Mouse (Mus musculus) limb, embryonic 10.5 days (tissue): ENCODE measurements around the gene Hoxa10. TPM values are rescaled to one million over a fixed set of nuclear protein-coding genes. Genes with fewer than 3 reads are reported as not detected.

Source experiments
- DNase-seq: peaks from one replicate; pipeline ENCODE4 v3.0.0-alpha.2; 2017; ENCODE audit warnings: low spot score
- H3K27ac ChIP-seq: fragments of 300-500 bp; sonication (generic); 2 replicates; pipeline ENCODE4 v1.5.1; 2016; ENCODE audit warnings: mild to moderate bottlenecking
- H3K27me3 ChIP-seq: fragments of 300-500 bp; sonication (generic); 2 replicates; pipeline ENCODE4 v1.6.1; 2016; ENCODE audit warnings: low read depth, mild to moderate bottlenecking; ENCODE audit not compliant: poor library complexity, severe bottlenecking
- H3K36me3 ChIP-seq: fragments of 300-500 bp; sonication (generic); 2 replicates; pipeline ENCODE4 v1.6.1; 2016; ENCODE audit warnings: mild to moderate bottlenecking, moderate library complexity
- H3K4me1 ChIP-seq: fragments of 300-500 bp; sonication (generic); 2 replicates; pipeline ENCODE4 v1.6.1; 2016
- H3K4me3 ChIP-seq: fragments of 300-500 bp; sonication (generic); 2 replicates; pipeline ENCODE4 v1.5.1; 2016; ENCODE audit warnings: mild to moderate bottlenecking, moderate library complexity
- H3K9me3 ChIP-seq: fragments of 300-500 bp; sonication (generic); replicated peaks from 2 replicates; pipeline ENCODE4 v1.6.1; 2016; ENCODE audit warnings: mild to moderate bottlenecking
- WGBS: fragments of 180-500 bp; shearing (Covaris S2); methylation state at CpG from one replicate; pipeline ENCODE4 v1.1.7; 2016; 5-methylcytosine and 5-hydroxymethylcytosine counted together
- polyA plus RNA-seq: library from polyadenylated mRNA; unstranded; fragments of >200 nt; fragmentation: Nextera tagmentation; extraction: Ambion mirVana; gene quantifications from 2 replicates; pipeline ENCODE4 v1.2.1, GENCODE M21; 2016

Gene Hoxa10
- 175 and 195 TPM in 2 replicates for polyA plus RNA-seq

- WGBS, result under 1% methylated on average over 35 of the region's 35 CpGs
- Histone ChIP-seq H3K27ac (peak within 1 kb of the TSS; percentile 99), H3K36me3 (peaks cover 40% of the 10 kb centered on the region), H3K4me3 (peak within 1 kb of the TSS; percentile 90), H3K27me3 (peaks cover 73% of the 10 kb centered on the region), H3K4me1 (peaks cover 52% of the 10 kb centered on the region), H3K9me3 (no peaks in the 10 kb centered on the region)
- peak; percentile 96 for DNase-seq
Measured at GRCm38 (mm10) chr6:52240389-52241000, at the start of gene Hoxa10. TSS of gene Hoxa10 (minus strand) at chr6:52240854.

GRCm38 (mm10) chr6:52290186-52290585 is 49.5 kb upstream of the Hoxa10 start:
- Histone ChIP-seq H3K27me3 (peaks cover 81% of the 10 kb centered on the region), H3K27ac (no peak overlapping the region), H3K4me3 (no peak overlapping the region), H3K4me1 (peaks cover 21% of the 10 kb centered on the region), H3K36me3 (no peaks in the 10 kb centered on the region), H3K9me3 (no peaks in the 10 kb centered on the region)
- 21% methylated on average over 12 of the region's 12 CpGs for WGBS
- DNase-seq, result no peak

GRCm38 (mm10) chr6:52283896-52284295 is 43.2 kb upstream of the Hoxa10 start:
- Histone ChIP-seq H3K27me3 (peaks cover 71% of the 10 kb centered on the region), H3K4me3 (no peak overlapping the region), H3K27ac (no peak overlapping the region), H3K36me3 (no peaks in the 10 kb centered on the region), H3K9me3 (no peaks in the 10 kb centered on the region), H3K4me1 (peaks cover 8% of the 10 kb centered on the region)
- 89% methylated on average over 5 of the region's 5 CpGs for WGBS
- DNase-seq, result no peak

- H3K27ac ChIP-seq, result 0 out of 2 replicates have a peak overlapping the region, but pooled peaks have one; percentile 5
- H3K4me3 ChIP-seq, result no peak overlapping the region
- peak; percentile 57 for DNase-seq
- H3K36me3 ChIP-seq, result no peaks in the 10 kb centered on the region
- WGBS, result 50% methylated on average over 12 of the region's 12 CpGs
- peaks cover 16% of the 10 kb centered on the region for H3K4me1 ChIP-seq
- H3K9me3 ChIP-seq, result no peaks in the 10 kb centered on the region
- H3K27me3 ChIP-seq, result peaks cover 76% of the 10 kb centered on the region
Measured at GRCm38 (mm10) chr6:52281084-52281483, 40.4 kb upstream of the Hoxa10 start.

- Histone ChIP-seq H3K4me3 (no peak overlapping the region), H3K36me3 (no peaks in the 10 kb centered on the region), H3K27me3 (peaks cover 84% of the 10 kb centered on the region), H3K27ac (peak overlapping the region; percentile 39; the same call in 1 of the 2 replicates), H3K9me3 (no peaks in the 10 kb centered on the region), H3K4me1 (peaks cover 52% of the 10 kb centered on the region)
- WGBS, result 7% methylated on average over 5 of the region's 5 CpGs
- DNase-seq, result peak; percentile 42
Measured at GRCm38 (mm10) chr6:52276920-52277319, 36.3 kb upstream of the Hoxa10 start.

- WGBS, result 2% methylated on average over 6 of the region's 6 CpGs
- Histone ChIP-seq H3K9me3 (no peaks in the 10 kb centered on the region), H3K36me3 (no peaks in the 10 kb centered on the region), H3K27me3 (peaks cover 86% of the 10 kb centered on the region), H3K4me1 (peaks cover 51% of the 10 kb centered on the region), H3K4me3 (no peak overlapping the region), H3K27ac (0 out of 2 replicates have a peak overlapping the region, but pooled peaks have one; percentile 39)
- DNase-seq, result peak; percentile 38
Measured at GRCm38 (mm10) chr6:52276382-52276781, 35.7 kb upstream of the Hoxa10 start.

GRCm38 (mm10) chr6:52275563-52276280 is 35.1 kb upstream of the Hoxa10 start:
- Histone ChIP-seq H3K27me3 (peaks cover 88% of the 10 kb centered on the region), H3K36me3 (no peaks in the 10 kb centered on the region), H3K4me1 (peaks cover 47% of the 10 kb centered on the region), H3K4me3 (no peak overlapping the region), H3K9me3 (no peaks in the 10 kb centered on the region), H3K27ac (peak overlapping the region; percentile 17; the same call in 1 of the 2 replicates)
- WGBS, result 12% methylated on average over 8 of the region's 8 CpGs
- DNase-seq, result peak; percentile 35

GRCm38 (mm10) chr6:52274576-52274975 is 33.9 kb upstream of the Hoxa10 start:
- Histone ChIP-seq H3K4me3 (no peak overlapping the region), H3K27me3 (peaks cover 88% of the 10 kb centered on the region), H3K9me3 (no peaks in the 10 kb centered on the region), H3K27ac (peak overlapping the region; percentile 72; the same call in 1 of the 2 replicates), H3K36me3 (no peaks in the 10 kb centered on the region), H3K4me1 (peaks cover 57% of the 10 kb centered on the region)
- WGBS, result 5% methylated on average over 11 of the region's 11 CpGs
- peak; percentile 47 for DNase-seq

GRCm38 (mm10) chr6:52273656-52274280 is 33.1 kb upstream of the Hoxa10 start:
- Histone ChIP-seq H3K4me1 (peaks cover 60% of the 10 kb centered on the region), H3K9me3 (no peaks in the 10 kb centered on the region), H3K27ac (peak overlapping the region; percentile 72), H3K27me3 (peaks cover 94% of the 10 kb centered on the region), H3K36me3 (no peaks in the 10 kb centered on the region), H3K4me3 (peak overlapping the region; percentile 25)
- DNase-seq, result peak; percentile 63
- 4% methylated on average over 22 of the region's 22 CpGs for WGBS

- WGBS, result 5% methylated on average over 22 of the region's 22 CpGs
- Histone ChIP-seq H3K27ac (peak overlapping the region; percentile 72), H3K9me3 (no peaks in the 10 kb centered on the region), H3K4me3 (peak overlapping the region; percentile 25; the same call in 1 of the 2 replicates), H3K36me3 (no peaks in the 10 kb centered on the region), H3K27me3 (peaks cover 99% of the 10 kb centered on the region), H3K4me1 (peaks cover 68% of the 10 kb centered on the region)
- DNase-seq, result peak; percentile 46
Measured at GRCm38 (mm10) chr6:52272766-52273655, 32.4 kb upstream of the Hoxa10 start.

GRCm38 (mm10) chr6:52270494-52271480 is 30.1 kb upstream of the Hoxa10 start:
- Histone ChIP-seq H3K36me3 (no peaks in the 10 kb centered on the region), H3K9me3 (no peaks in the 10 kb centered on the region), H3K4me3 (no peak overlapping the region), H3K4me1 (peaks cover 58% of the 10 kb centered on the region), H3K27me3 (peaks cover 99% of the 10 kb centered on the region), H3K27ac (peak overlapping the region; percentile 1; the same call in 1 of the 2 replicates)
- WGBS, result 3% methylated on average over 23 of the region's 23 CpGs
- DNase-seq, result peak; percentile 61
